Mouse (Mus musculus): Measurements from ENCODE around the gene Cwc25. TPM values are rescaled to one million over a fixed set of nuclear protein-coding genes. Genes with fewer than 3 reads are reported as not detected.

Gene Cwc25
- total RNA-seq, 4 experiments from 2014 or later = 3.2 to 5.9 (median 4.7) TPM

DNA sequence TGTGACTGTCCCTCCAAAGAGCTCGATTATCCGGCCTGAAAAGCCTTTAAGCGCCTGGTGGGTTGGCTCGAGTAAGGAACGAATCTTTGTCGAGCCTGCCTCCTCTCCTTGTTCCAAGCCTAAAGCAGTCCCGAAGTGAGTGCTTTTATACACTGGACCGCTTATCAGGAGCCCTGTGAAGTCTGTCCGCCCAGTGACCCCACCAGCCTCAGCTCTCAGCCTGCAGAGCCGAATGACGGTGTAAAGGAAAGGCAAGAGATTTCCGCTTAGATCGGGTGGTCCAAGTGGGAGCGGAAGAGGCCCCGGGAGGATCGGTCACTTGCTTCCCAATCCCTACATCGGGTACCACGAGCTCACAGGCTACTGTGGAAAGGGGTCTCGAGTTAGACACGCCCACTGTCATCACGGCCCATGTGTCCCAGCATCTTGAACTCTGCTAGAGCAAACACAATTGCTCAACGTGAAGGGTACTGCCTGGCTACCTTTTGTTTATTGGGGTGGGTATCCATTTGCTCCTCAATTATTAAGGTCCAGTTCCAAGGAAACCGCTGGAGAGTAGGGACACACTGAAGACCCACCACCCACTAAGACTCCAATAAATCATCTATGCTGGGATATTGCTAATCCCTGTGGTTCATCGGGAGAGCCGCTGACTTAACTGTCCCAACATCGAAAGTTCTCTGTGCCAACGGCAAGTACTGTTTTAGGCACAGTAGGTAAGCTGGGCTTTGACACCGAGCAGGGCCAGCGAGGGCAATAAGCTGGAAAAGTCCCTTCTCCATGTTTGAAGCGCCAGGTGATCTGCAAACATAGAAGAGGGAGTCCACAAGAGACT lies 65.4 kb downstream of the Cwc25 start:
- no peak for DNase-seq (ENCODE audit: low spot score in 2 of 2)

DNA sequence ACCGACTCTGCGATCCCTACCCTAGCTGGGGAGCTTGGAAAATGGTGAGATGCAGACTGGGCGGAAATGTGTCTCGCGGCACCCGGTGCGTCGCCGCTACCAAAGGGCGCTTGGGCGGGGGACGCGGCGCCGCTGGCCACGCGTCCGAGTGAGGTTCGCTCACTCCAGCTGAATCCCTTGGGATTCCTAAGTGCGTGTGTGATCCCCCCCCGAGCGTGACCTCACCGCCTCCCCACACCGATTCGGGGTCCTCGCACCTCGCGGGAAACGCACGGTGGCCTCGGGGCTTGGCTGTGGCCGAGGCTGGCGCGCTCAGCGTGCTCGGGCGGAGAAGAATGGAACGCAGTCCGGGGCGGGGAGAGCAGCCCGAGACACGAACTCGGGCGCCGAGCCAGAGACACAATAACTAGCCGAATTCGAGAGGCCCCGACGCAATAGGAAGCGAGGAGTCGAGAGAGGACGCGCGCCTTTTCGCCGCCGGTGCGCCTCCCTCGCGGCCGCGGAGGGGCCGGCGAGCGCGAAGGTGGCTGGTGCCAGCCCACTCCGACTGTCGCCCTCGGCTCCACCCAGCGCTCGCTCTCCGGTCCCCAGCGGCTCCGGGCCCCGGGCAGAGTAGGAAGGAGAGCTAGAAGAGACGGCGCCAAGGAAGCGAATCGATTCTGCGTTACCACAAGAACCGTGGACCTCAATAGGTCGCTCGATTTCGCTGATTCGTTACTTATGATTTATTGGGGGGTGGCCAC lies 66.2 kb downstream of the Cwc25 start, which contains the start of gene Pcgf2:
Pcgf2 (minus strand) TSS at position 495 of the 743 bp plus-strand sequence.
- DNase-seq (ENCODE audit: low spot score in 2 of 2) = peak; percentile 60 to 76

DNA sequence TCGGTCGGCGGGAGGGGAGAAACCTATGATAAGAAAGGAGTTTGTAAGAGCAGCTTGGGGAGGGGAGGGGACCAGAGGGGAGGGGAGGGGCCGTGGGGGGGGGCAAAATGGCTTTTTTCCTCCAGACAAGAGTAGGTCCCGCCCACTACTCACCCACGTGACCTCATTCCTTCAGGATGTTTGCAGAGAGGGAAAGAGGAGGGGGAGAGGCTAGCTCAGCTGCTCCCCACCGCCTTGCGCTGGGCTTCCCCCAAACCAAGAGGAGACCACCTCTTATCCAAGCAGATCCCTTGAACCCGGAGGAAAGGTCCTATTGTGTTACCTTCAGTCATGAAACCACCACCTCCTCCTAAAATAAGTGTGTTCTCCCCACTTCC lies 66.7 kb downstream of the Cwc25 start:
- peak; percentile 72 to 73 for DNase-seq (ENCODE audit: low spot score in 2 of 2)

DNA sequence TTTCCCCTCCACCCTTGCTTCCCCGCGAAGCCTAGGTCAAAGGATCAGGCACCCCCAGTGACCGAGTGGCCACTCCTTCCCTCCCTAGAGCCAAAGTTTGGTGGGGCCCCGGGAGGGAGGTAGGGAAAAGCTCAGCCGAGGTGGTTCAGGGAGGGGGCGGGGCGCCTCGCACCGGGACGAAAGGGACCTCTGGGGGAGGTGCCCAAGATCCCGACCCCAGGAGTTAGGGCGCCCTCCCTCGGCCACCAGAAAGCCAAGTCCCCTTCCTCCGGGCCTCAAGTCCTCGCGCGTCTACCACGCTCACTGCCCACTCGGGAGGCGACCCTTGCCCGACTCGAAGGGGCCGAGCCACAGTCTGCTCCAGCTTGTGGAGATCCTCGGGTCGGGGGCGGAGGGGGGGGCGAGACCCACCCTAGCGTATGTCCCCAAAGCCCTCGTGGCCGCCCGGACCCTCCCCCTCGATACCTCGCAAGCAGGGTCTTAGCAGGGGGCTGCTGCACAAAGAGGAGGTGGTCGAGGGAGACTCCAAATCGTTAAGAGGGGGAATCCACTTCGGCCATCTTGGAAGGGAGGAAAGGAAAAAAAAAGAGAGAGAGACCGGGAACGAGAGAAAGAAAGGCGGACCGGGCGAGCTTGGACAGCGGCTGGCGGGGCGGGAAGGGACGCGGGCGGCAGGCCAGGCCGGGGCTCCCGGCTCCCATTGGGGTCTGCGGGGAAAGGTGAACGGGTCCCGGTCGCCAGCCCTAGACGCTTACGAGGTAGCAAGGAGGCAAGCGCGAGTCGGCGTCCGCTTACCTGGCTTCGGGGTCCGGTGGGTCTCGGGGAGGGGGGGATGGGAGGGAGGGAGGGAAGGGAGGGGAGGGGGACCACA lies 67.4 kb downstream of the Cwc25 start:
- DNase-seq (ENCODE audit: low spot score in 2 of 2) = peak; percentile 48 to 58

DNA sequence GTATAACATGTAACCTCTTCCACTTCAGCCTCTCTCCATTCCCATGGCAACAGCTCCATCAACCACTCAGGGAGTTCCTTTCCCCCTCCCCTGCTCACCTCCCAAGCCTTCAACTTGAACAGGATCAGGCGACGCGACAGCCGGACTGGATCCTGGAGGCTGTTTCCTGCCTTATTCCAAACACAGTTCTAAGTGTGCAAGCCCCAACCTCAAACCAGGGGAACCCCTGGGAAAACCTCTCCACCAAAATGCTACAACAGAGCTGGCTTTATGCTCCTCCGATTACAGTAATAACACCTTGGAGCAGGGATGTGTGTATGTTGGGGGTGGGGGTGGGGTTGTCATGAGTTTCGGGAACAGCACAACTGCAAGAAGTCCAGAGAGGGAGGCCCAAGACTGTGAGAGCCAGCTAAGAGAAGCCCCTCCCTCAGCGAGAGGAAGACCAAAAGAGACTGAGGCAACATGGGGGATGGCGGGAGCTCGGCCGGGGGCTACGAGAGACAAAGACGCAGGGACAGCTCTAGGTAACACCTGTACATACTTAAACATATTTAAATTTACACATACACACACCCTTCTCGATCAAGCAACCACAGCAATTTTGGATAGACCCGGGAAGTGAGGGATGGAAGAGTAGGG lies 68.3 kb downstream of the Cwc25 start:
- DNase-seq (ENCODE audit: low spot score in 2 of 2) = no peak

DNA sequence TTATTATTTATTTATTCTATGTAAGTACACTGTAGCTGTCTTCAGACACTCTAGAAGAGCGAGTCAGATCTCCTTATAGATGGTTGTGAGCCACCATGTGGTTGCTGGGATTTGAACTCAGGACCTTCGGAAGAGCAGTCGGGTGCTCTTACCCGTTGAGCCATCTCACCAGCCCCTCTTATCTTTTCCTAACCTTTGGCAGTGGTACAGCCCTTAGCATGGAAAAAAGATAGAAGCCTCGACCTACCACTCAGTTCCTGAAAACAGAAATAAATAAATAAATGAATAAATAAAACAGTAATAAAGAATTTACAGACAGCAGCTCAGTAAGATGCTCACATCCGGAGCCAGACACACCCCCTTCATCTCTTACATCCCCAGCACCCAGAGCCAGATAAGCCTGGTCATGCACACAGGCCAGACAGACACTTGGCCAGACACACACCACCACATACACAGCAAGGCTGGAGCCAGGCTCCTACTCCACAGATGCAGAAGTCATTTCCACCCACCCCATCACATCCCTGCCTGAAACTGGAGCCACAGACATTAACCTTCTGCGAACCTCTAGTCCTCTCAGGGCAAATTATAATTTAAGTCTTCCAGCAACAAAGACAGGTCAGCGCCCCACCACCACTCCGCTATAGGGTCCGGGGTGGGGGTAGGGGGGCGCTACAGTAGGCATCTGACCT lies 69.0 kb downstream of the Cwc25 start:
- DNase-seq (ENCODE audit: low spot score in 2 of 2) = no peak

DNA sequence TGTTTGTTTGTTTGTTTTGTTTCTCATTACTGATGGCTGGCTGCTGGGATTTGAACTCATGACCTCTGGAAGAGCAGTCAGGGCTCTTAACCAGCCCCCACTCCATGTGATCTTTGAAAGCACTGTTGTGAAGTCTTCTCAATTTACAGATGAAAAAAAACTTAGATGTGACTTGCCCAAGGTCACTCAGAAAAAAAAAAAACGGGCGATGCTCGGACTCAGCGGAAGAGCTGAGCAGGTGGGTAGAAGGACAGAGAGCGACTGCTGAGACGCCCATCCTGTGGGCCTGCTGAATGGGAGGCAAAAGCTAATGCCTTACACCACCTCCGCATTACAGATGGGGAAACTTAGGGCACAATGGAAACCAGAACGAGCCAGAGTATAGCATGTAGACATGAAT lies 69.7 kb downstream of the Cwc25 start:
- no peak for DNase-seq (ENCODE audit: low spot score in 2 of 2)

DNA sequence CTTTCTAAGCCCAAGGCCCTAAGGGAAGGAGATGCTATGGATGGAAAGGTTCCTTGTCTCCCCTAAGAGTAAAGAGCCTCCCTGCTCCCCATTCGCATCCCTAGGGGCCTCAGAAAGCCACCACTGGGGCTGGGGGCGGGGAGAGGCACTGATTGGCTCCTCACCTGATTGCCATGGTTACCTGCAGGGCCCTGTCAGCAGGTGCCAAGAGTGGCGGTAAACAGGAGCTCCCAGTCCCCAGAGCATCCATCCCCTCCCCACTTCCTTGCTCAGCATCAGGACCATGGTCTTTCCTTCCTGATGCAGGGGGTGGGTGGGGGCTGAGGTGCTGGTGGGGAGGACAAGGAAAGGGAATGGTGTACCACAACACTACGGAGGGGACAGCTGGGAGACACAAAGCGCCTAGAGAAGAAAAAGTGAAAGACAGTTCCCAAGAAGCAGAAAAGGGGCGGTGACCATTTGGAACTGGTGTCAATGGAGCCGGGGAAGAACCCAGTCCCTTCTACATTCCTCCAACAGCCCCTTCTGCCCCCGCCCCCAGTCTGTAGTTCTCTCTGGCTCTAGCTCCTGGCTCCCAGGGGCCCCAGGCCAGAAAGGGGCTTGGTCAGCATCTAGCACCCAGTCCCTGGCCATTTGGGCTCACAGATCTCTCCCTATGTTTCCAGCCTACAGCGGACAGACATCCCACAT lies 70.5 kb downstream of the Cwc25 start:
- DNase-seq (ENCODE audit: low spot score in 2 of 2) = no peak

Small RNAs within 50 kb of the gene (microRNA-seq; reads per million reads assigned to microRNA genes)
- not detected for gene Mir8102

Other genes with a start within 250 kb of the Cwc25 start
- 1 to 10 TPM; 1.1 to 2.5 (median 1.6) TPM for gene Srcin1, start 190.4 kb downstream of the Cwc25 start, total RNA-seq (2022)
- under 1 TPM; 0.39 to 0.92 (median 0.75) TPM for gene Epop, start 136.9 kb downstream of the Cwc25 start, total RNA-seq (2022)
- 10 to 100 TPM; 45.5 to 63.7 (median 51.7) TPM for gene Mllt6, start 103.1 kb downstream of the Cwc25 start, total RNA-seq (2022)
- gene Cisd3, start 80.7 kb downstream of the Cwc25 start, total RNA-seq (2022) = 100 to 1,000 TPM; 102 to 119 (median 105) TPM
- gene Pcgf2, start 66.1 kb downstream of the Cwc25 start, total RNA-seq (2022) = 1 to 10 TPM; 1.2 to 2.7 (median 1.5) TPM
- gene Psmb3, start 63.2 kb downstream of the Cwc25 start, total RNA-seq (2022) = 100 to 1,000 TPM; 164 to 175 (median 171) TPM
- 10 to 100 TPM; 68.1 to 81.6 (median 73.1) TPM for gene Pip4k2b, start 21.9 kb downstream of the Cwc25 start, total RNA-seq (2022)
- gene 1700001P01Rik, start 9.4 kb upstream of the Cwc25 start, total RNA-seq (2022) = not detected
- 100 to 1,000 TPM; 371 to 534 (median 431) TPM for gene Rpl23, start 15.9 kb upstream of the Cwc25 start, total RNA-seq (2022)
- 10 to 100 TPM in 2 of 4 experiments, 1 to 10 TPM in 2; 5.9 to 11.2 (median 9.0) TPM for gene Lasp1, start 32.4 kb upstream of the Cwc25 start, total RNA-seq (2022)
- under 1 TPM; 0.19 to 0.51 (median 0.32) TPM for gene B230217C12Rik, start 74.2 kb upstream of the Cwc25 start, total RNA-seq (2022)
- gene Fbxo47, start 117.6 kb upstream of the Cwc25 start, total RNA-seq (2022) = under 1 TPM in 3 of 4 experiments, not detected in 1; 0.15 to 0.48 (median 0.46) TPM
- gene Plxdc1, start 219.9 kb upstream of the Cwc25 start, total RNA-seq (2022) = 1 to 10 TPM; 1.3 to 3.4 (median 1.9) TPM
- gene Arl5c, start 229.6 kb upstream of the Cwc25 start, total RNA-seq (2022) = under 1 TPM in 2 of 4 experiments, not detected in 2; 0.18 to 0.19 TPM

Data from gastrocnemius, adult 8-10 months (tissue).